Mouse (Mus musculus) megakaryocyte, embryonic 14.5 days (primary cell): ENCODE results near the gene Reep1.

Experiments
- FLI1 ChIP-seq: IDR thresholded peaks from 2 replicates; pipeline ENCODE4 v1.6.1; 2012; ENCODE audit warnings: low read length, inconsistent platforms, mixed read lengths
- GATA1 ChIP-seq: IDR thresholded peaks from 3 replicates; pipeline ENCODE4 v1.6.1; 2012; ENCODE audit warnings: mixed read lengths, low read length, inconsistent platforms, borderline replicate concordance

- TF ChIP-seq GATA1: no peak
- no peak for TF ChIP-seq FLI1
Observed at GRCm38 (mm10) chr6:71791771-71792170, 84.4 kb downstream of the Reep1 start.
